Mouse (Mus musculus) right cerebral cortex, postnatal 14 days (tissue): ENCODE measurements around the gene Krt4.

Experiments
- DNase-seq: peaks from one replicate; pipeline ENCODE4 v3.0.0; 2022

Krt4 gene

GRCm38 (mm10) chr15:101924635-101925034 lies at the start of gene Krt4:
Krt4 (minus strand) TSS chr15:101924735.
- no peak for DNase-seq

GRCm38 (mm10) chr15:101973414-101974077 lies 49.0 kb upstream of the Krt4 start:
- peak; percentile 97 for DNase-seq

- DNase-seq = peak; percentile 53
Measured at GRCm38 (mm10) chr15:101970536-101970935, 46.0 kb upstream of the Krt4 start.

- no peak for DNase-seq
Measured at GRCm38 (mm10) chr15:101966808-101967207, 42.3 kb upstream of the Krt4 start.

- DNase-seq = no peak
Measured at GRCm38 (mm10) chr15:101958891-101959290, 34.4 kb upstream of the Krt4 start.

- no peak for DNase-seq
Measured at GRCm38 (mm10) chr15:101954187-101954586, 29.7 kb upstream of the Krt4 start, which contains the start of gene Krt78. Krt78 (minus strand) TSS chr15:101954287.

- DNase-seq = no peak
Measured at GRCm38 (mm10) chr15:101952733-101953474, 28.4 kb upstream of the Krt4 start.

GRCm38 (mm10) chr15:101945430-101945829 lies 20.9 kb upstream of the Krt4 start:
- DNase-seq = no peak

GRCm38 (mm10) chr15:101941948-101942347 lies 17.4 kb upstream of the Krt4 start:
- no peak for DNase-seq

- DNase-seq = no peak
Measured at GRCm38 (mm10) chr15:101940274-101940829, 15.8 kb upstream of the Krt4 start, which contains the start of gene Krt79. Krt79 (minus strand) TSS chr15:101940324.

GRCm38 (mm10) chr15:101938600-101939308 lies 14.2 kb upstream of the Krt4 start:
- DNase-seq = no peak

GRCm38 (mm10) chr15:101933024-101933423 lies 8.5 kb upstream of the Krt4 start:
- no peak for DNase-seq

GRCm38 (mm10) chr15:101929666-101930065 lies 5.1 kb upstream of the Krt4 start:
- DNase-seq = no peak

- DNase-seq = no peak
Measured at GRCm38 (mm10) chr15:101929087-101929486, 4.6 kb upstream of the Krt4 start.

- no peak for DNase-seq
Measured at GRCm38 (mm10) chr15:101927340-101928080, 3.0 kb upstream of the Krt4 start.

GRCm38 (mm10) chr15:101925041-101925440 lies 506 bp upstream of the Krt4 start:
- no peak for DNase-seq

GRCm38 (mm10) chr15:101922296-101922695 lies 2.2 kb downstream of the Krt4 start:
- no peak for DNase-seq

- no peak for DNase-seq
Measured at GRCm38 (mm10) chr15:101916072-101916471, 8.5 kb downstream of the Krt4 start.

- DNase-seq = no peak
Measured at GRCm38 (mm10) chr15:101904849-101905248, 19.7 kb downstream of the Krt4 start.

- no peak for DNase-seq
Measured at GRCm38 (mm10) chr15:101902171-101903149, 22.1 kb downstream of the Krt4 start.

GRCm38 (mm10) chr15:101895216-101895615 lies 29.3 kb downstream of the Krt4 start:
- no peak for DNase-seq
